Mouse (Mus musculus): ENCODE measurements at regions not wholly inside any gene's neighbourhood (a gene's known extent, or its start where the extent isn't known, plus 50 kb on each side); places are given as distances from the start of the nearest gene placed in this dataset.
A peak's percentile ranks its signal among the peaks of the same experiment; 100 is the strongest.

GRCm38 (mm10) chr16:24177131-24177530, 188.5 kb upstream of the Bcl6 start:
- DNase-seq = no peak

- no peak for DNase-seq
These were observed 187.4 kb upstream of the Bcl6 start for GRCm38 (mm10) chr16:24176057-24176456.

GRCm38 (mm10) chr16:24175235-24175760, 186.6 kb upstream of the Bcl6 start:
- DNase-seq = no peak

- DNase-seq = no peak
These were observed 185.9 kb upstream of the Bcl6 start for GRCm38 (mm10) chr16:24174595-24174994.

GRCm38 (mm10) chr16:24173783-24174518, 185.3 kb upstream of the Bcl6 start:
- DNase-seq = no peak

- no peak for DNase-seq
These were observed 184.0 kb upstream of the Bcl6 start for GRCm38 (mm10) chr16:24172653-24173052.

- no peak for DNase-seq
These were observed 183.4 kb upstream of the Bcl6 start for GRCm38 (mm10) chr16:24172065-24172464.

GRCm38 (mm10) chr16:24171161-24171560, 182.5 kb upstream of the Bcl6 start:
- no peak for DNase-seq

GRCm38 (mm10) chr16:24166496-24166895, 177.8 kb upstream of the Bcl6 start:
- no peak for DNase-seq

- no peak for DNase-seq
These were observed 176.9 kb upstream of the Bcl6 start for GRCm38 (mm10) chr16:24165461-24166081.

GRCm38 (mm10) chr16:24160705-24161285, 172.1 kb upstream of the Bcl6 start:
- no peak for DNase-seq

- no peak for DNase-seq
These were observed 170.7 kb upstream of the Bcl6 start for GRCm38 (mm10) chr16:24159336-24159735.

- DNase-seq = no peak
These were observed 169.1 kb upstream of the Bcl6 start for GRCm38 (mm10) chr16:24157753-24158152.

GRCm38 (mm10) chr16:24156729-24157430, 168.2 kb upstream of the Bcl6 start:
- no peak for DNase-seq

GRCm38 (mm10) chr16:24154816-24155357, 166.2 kb upstream of the Bcl6 start:
- no peak for DNase-seq

- DNase-seq = no peak
These were observed 165.3 kb upstream of the Bcl6 start for GRCm38 (mm10) chr16:24153943-24154342.

GRCm38 (mm10) chr16:24151831-24152247, 163.2 kb upstream of the Bcl6 start:
- DNase-seq = no peak

GRCm38 (mm10) chr16:24151178-24151725, 162.6 kb upstream of the Bcl6 start:
- no peak for DNase-seq

GRCm38 (mm10) chr16:24150512-24150911, 161.9 kb upstream of the Bcl6 start:
- no peak for DNase-seq

- DNase-seq = no peak
These were observed 160.8 kb upstream of the Bcl6 start for GRCm38 (mm10) chr16:24149441-24149840.

- no peak for DNase-seq
These were observed 155.2 kb upstream of the Bcl6 start for GRCm38 (mm10) chr16:24143894-24144293.

- peak in 1 of 2 experiments; percentile 13 for DNase-seq
These were observed 154.4 kb upstream of the Bcl6 start for GRCm38 (mm10) chr16:24142915-24143541.

Data from kidney, postnatal 36 days (tissue).